Mouse (Mus musculus): Measurements from ENCODE around the gene Sik2.

Sik2 gene

GRCm38 (mm10) chr9:50865803-50866202 is 143.1 kb downstream of the Sik2 start:
- DNase-seq (ENCODE audit: low spot score), result no peak

- no peak for DNase-seq (ENCODE audit: low spot score)
Measured at GRCm38 (mm10) chr9:50864877-50865276, 144.0 kb downstream of the Sik2 start.

DNA sequence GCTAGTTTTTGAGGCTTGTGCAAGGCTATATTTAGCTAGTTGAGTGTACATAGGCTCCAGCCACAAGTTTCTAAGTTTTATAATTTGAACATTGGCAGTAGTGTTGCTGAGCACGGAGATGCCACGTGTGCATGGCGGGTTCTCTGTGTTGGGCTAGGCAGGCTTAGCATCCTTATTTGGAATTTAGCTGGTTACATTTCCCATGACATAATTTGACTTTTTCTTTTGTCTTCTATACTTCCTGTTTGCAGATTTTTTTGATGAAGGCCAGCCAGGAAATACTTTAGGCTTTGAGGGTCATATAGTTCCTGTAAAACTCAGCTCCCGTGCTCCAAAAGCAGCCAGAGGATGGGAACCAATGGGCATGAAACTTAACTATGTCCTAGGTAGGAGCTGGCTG is 145.0 kb downstream of the Sik2 start:
- DNase-seq (ENCODE audit: low spot score), result no peak

- no peak for DNase-seq (ENCODE audit: low spot score)
Measured at GRCm38 (mm10) chr9:50861119-50861839, 147.6 kb downstream of the Sik2 start.

- DNase-seq (ENCODE audit: low spot score), result no peak
Measured at GRCm38 (mm10) chr9:50858681-50859080, 150.2 kb downstream of the Sik2 start.

DNA sequence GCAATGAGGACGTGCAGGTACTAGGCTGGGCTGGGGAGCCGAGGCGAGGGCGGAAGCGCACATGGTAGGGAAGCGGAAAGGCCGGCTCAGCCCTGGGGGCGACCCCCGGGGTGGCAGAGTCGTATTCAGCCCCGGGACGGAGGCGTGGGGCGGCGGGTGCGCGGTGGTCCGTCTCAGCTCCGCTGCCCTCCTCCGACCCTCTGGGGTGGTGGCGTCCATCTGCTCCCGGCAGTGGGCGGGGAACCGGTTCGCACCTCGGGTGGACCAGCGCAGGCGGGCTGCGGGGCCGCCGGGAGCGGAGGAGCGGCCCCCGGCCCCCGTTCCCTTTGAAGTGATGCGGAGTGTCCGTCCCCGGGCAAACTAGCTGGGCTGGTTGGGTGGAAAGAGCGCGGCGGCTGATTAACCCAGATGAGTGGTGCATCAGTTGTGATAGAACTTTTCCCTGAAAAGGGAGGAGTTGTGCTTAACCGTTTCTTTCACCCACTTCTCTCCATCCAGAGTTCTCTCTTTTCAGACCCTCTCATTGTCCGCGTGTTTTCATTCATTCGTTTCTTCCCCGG is 151.7 kb downstream of the Sik2 start:
- no peak for DNase-seq (ENCODE audit: low spot score)

- peak; percentile 97 for DNase-seq (ENCODE audit: low spot score)
Measured at GRCm38 (mm10) chr9:50856341-50857081, 152.4 kb downstream of the Sik2 start.

DNA sequence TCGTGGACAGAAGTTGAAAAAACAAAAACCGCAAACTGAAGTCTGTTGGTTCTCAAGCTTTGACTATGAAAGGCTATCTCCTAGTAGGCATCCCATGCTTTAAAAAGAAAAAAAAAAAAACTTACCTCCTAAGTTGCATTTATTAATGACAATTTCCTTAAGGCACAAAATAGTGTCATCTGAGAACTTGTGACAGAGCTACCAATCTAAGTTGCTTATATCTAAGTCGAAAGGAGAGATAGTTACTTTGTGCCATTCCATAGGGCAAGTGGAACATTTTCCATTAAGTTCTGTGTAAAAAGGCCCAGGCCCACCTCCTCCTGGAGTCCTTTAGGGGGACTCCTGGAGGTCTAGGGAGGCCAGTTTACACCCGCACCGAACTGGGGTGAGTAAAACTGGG is 153.1 kb downstream of the Sik2 start:
- no peak for DNase-seq (ENCODE audit: low spot score)

GRCm38 (mm10) chr9:50855133-50855766 is 153.6 kb downstream of the Sik2 start:
- DNase-seq (ENCODE audit: low spot score), result no peak

DNA sequence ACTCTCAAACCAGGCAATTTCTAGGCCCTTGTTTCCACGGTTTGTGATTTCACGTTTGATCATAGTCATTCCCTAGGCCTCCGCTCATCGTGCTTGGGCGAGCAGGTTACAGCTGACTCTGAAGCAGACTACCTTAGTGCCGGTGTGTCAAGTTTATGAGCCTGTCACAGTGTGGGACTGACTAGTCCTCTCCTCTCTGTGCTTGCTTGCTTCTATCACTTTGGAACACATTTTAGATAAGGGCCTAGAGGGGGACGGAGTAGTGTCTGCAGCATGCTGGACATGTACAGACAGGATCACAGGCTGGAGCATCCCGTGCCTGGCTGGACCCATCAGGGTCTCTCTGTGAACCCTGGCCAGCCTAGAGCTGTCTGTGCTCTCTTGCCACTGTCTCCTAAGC is 154.5 kb downstream of the Sik2 start:
- DNase-seq (ENCODE audit: low spot score), result no peak

- DNase-seq (ENCODE audit: low spot score), result no peak
Measured at GRCm38 (mm10) chr9:50852634-50853349, 156.1 kb downstream of the Sik2 start.

DNA sequence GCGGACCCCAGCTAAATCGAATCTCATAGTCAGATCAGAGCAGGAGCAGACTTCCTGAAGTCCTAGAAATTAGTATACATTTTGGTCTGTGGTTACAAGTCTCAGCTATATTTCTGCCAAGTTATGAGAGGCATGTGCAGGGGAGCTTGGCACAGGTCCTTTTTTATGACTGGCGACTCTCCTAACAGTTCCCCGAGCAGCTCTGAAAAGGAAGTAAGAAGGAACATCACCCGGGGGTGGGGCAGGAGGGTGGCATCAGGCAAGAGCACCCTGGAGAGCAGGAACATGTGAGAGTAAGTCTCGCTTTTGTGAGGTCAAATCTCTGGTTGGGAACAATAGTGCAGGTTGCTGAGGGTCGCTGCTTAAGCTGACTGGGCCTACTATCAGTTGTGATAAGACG is 158.2 kb downstream of the Sik2 start:
- DNase-seq (ENCODE audit: low spot score), result no peak

GRCm38 (mm10) chr9:50850271-50850670 is 158.6 kb downstream of the Sik2 start:
- no peak for DNase-seq (ENCODE audit: low spot score)

DNA sequence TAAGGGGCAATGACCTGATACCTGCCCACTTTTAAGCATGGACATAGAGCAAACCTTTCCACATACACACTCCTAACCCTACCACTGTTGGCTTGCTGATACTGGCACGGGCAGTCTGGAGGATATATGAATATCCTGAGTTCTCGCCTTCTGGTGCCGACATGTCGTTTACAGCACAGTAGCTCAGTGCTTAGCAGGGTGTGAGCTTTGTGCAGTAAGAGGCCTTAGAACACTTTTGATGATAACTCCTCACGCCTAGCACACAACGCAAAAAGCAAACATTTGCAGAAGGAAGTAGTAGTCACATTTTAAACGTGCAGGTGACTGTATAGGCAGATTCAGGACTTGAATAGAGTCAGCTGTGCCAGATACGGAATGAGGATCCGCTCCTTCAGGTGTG is 159.1 kb downstream of the Sik2 start:
- DNase-seq (ENCODE audit: low spot score), result no peak

- peak; percentile 87 for DNase-seq (ENCODE audit: low spot score)
Measured at GRCm38 (mm10) chr9:50849249-50849648, 159.6 kb downstream of the Sik2 start.

DNA sequence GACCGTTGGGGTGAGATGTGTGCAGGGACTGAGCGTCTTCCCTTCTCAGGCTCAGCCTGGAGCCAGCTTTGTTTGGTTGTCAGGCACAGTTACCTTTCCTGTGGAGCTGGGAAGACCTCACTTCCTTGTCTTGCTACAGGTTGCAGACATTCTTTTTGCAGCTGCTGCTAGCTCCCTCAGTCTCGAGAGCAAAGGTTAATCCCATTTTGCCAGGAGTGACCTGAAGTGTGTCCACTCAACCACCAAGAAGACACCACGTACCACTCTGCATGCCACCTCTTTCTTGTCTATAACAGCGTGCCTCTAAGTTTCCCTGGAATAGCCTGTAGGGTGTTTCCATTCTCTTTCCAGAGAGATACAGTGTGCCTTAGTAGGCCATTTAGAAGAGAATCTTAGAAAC is 160.1 kb downstream of the Sik2 start:
- no peak for DNase-seq (ENCODE audit: low spot score)

DNA sequence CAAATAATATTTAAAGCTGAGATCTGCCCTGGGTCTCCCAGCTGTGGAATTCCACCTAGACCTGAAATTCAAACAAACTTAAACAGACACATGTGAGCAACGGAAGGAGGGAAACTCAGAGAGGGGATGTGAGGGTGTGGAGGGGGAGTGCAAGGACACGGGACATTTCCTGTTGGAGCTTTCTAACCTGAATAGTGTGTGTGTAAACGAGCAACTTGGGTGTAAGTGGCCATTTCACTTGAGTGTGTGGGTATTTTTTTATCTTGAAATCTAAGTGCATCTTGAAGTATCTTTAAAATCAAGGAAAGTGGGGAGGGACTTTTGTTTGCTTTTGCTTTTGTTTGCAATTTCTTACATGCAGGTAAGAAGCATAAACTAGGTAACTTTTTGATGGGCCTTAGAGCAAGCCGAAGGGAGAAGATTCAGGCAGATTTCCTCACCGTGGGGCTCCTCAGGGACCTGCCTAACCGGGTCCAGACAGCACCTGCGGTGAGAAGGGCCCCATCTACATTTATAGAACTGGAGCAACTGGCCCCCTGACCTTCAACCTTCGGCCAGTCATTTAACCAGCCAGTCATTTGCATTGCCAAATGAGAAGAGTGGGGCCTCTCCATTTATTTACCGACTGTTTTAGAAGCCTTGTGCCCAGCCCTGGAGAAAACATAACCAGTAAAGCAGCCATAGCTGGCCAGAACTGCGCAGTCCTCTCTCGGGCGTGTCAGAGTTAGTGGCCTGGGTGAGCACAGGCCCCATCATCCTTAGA is 161.1 kb downstream of the Sik2 start:
- no peak for DNase-seq (ENCODE audit: low spot score)

DNA sequence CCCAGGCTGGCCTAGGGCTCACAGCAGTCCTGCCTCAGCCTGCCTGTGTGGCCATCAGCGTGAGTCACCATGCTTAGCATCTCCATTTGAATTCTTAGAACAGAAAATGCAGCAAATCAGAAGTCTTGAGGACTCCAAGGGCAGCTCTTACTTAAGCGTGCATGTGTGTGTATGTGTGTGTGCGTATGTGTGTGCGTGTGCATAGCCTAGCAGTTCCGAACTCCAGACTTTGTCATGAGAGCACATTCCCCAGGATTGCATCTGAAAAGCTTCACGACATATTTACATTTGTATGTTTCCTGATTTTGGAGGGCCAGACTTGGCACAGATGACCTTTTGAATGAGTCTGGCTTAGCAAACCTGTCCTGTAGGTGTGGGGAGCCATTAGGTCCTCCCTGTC is 161.7 kb downstream of the Sik2 start:
- DNase-seq (ENCODE audit: low spot score), result no peak

DNA sequence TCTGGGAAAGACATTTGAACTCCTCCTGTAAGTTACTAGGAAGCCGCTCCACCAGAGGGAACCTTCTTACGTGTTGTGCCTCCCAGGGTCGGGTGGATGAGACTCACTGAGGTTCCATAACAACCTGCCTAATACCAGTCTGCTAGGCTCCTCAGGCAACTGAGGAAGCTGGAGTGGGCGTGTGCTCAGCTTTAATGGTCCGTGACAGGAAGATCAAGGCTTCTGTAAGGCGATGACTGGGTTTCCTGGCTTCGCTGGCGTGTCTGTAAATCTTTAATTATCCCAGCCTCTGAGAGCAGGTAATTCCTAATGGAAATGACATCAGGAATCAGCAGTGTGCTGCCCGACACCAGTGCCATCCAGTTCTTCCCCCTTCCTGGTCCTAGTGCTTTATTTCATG is 163.3 kb downstream of the Sik2 start:
- DNase-seq (ENCODE audit: low spot score), result no peak

DNA sequence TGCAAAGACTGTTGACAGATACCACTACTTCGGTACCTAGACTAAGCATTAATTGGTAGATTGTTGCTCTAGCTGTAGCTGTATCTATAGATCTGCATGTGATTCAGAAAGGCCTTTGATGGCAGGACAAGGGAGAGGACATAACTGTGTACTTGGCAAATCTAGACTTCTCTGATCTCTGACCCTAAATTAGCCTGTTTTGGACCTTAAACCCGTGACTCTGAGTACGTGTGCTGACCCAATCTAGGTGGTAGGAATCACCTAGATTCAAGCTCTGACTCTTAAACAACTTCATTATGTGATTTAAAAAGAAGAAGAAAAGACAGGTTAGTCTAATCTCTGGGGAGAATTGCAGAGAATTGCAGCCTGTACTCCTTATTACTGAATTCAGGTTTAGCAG is 163.8 kb downstream of the Sik2 start, which contains the start of gene Ppp2r1b:
TSS of gene Ppp2r1b (plus strand) at position 221 of the 400 bp plus-strand sequence.
- no peak for DNase-seq (ENCODE audit: low spot score)
